Mouse (Mus musculus): ENCODE measurements around the gene Gm266.

- TF ChIP-seq POLR2A (IDR thresholded peaks at IDR 0.05; ENCODE audit: insufficient read length, low read depth) (no peak), MYOD1 (IDR thresholded peaks at IDR 0.05; ENCODE audit: control insufficient read depth in 1 of 3, insufficient read length in 2 of 3, low read depth in 2 of 3) (no peak), USF1 (IDR thresholded peaks at IDR 0.05; ENCODE audit: low read depth) (no peak), MAX (IDR thresholded peaks at IDR 0.05; ENCODE audit: low read depth) (no peak), TCF12 (IDR thresholded peaks at IDR 0.05; ENCODE audit: insufficient read depth, poor library complexity, severe bottlenecking) (no peak)
Observed at GRCm38 (mm10) chr12:111443011-111443870, 42.4 kb downstream of the Gm266 start.

Measured in myocyte (in vitro differentiated cells).